Mouse (Mus musculus) midbrain, postnatal 0 days (tissue): Measurements from ENCODE around the gene Atp8b4. TPM values are rescaled to one million over a fixed set of nuclear protein-coding genes. Genes with fewer than 3 reads are reported as not detected.
"Not testable (repeated sequence)": the region's sequence is repeated elsewhere in the genome, so short reads cannot be mapped to it uniquely, and the experiment has no call there.

Experiments
- ATAC-seq: fragments of 200-750 bp; cut with Nextera tagmentation; 2 replicates; pipeline ENCODE4 v1.8.0; 2017; ENCODE audit warnings: moderate number of reproducible peaks, mild to moderate bottlenecking, moderate TSS enrichment, moderate library complexity; ENCODE audit not compliant: low FRiP score
- DNase-seq: peaks from one replicate; pipeline ENCODE4 v3.0.0-alpha.2; 2015; ENCODE audit warnings: low spot score
- H3K27ac ChIP-seq: fragments of 300-500 bp; sonication (generic); 2 replicates; pipeline ENCODE4 v1.5.1; 2014; ENCODE audit warnings: low read depth, mild to moderate bottlenecking, low read length, mixed read lengths
- H3K27me3 ChIP-seq: fragments of 300-500 bp; sonication (generic); 2 replicates; pipeline ENCODE4 v1.6.1; 2014; ENCODE audit warnings: low read length, control low read depth, mixed read lengths; ENCODE audit not compliant: insufficient read depth
- H3K36me3 ChIP-seq: fragments of 300-500 bp; sonication (generic); 2 replicates; pipeline ENCODE4 v1.6.1; 2014; ENCODE audit warnings: low read length, control low read depth, mixed read lengths; ENCODE audit not compliant: insufficient read depth
- H3K4me1 ChIP-seq: fragments of 300-500 bp; sonication (generic); 2 replicates; pipeline ENCODE4 v1.6.1; 2014; ENCODE audit warnings: mild to moderate bottlenecking, control low read depth, antibody characterized with exemption, low read length, mixed read lengths; ENCODE audit not compliant: insufficient read depth
- H3K4me2 ChIP-seq: fragments of 300-500 bp; sonication (generic); 2 replicates; pipeline ENCODE4 v1.6.1; 2014; ENCODE audit warnings: low read depth, mild to moderate bottlenecking, low read length, mixed read lengths; ENCODE audit not compliant: poor library complexity, severe bottlenecking
- H3K4me3 ChIP-seq: fragments of 300-500 bp; sonication (generic); 2 replicates; pipeline ENCODE4 v1.5.1; 2014; ENCODE audit warnings: low read depth, mild to moderate bottlenecking, low read length, moderate library complexity
- H3K9ac ChIP-seq: fragments of 300-500 bp; sonication (generic); replicated peaks from 2 replicates; pipeline ENCODE4 v1.6.1; 2014; ENCODE audit warnings: mild to moderate bottlenecking, low read length, moderate library complexity, mixed read lengths; ENCODE audit not compliant: poor library complexity, severe bottlenecking
- H3K9me3 ChIP-seq: fragments of 300-500 bp; sonication (generic); 2 replicates; pipeline ENCODE4 v1.6.1; 2016; ENCODE audit warnings: low read length, control low read depth
- CTCF ChIP-seq: IDR thresholded peaks from 2 replicates; pipeline ENCODE4 v1.5.1; 2016; ENCODE audit warnings: antibody characterized with exemption, mild to moderate bottlenecking
- WGBS: fragments of 180-500 bp; shearing (Covaris S2); extraction: QIAGEN DNeasy Blood & Tissue Kit; methylation state at CpG from one replicate; pipeline ENCODE4 v1.1.7; 2014; 5-methylcytosine and 5-hydroxymethylcytosine counted together
- polyA plus RNA-seq: library from polyadenylated mRNA; unstranded; fragments of >200 nt; fragmentation: Nextera tagmentation; extraction: Ambion mirVana; gene quantifications from 2 replicates; pipeline ENCODE4 v1.2.1, GENCODE M21; 2015
- total RNA-seq: library from RNA; depleted of rRNA; stranded (reverse); fragments of >200 nt; gene quantifications from 2 replicates; pipeline ENCODE4 v1.2.3, GENCODE M21; 2014

The Atp8b4 gene
- total and polyA plus RNA-seq, 2 experiments from 2014 or later: 0.22 TPM; not detected in 1

- ATAC-seq (no peak), DNase-seq (no peak)
- Histone ChIP-seq H3K4me3 (no peak overlapping the region), H3K9ac (no peak overlapping the region), H3K36me3 (no peaks in the 10 kb centered on the region), H3K4me2 (no peak overlapping the region), H3K4me1 (no peaks in the 10 kb centered on the region), H3K27me3 (no peaks in the 10 kb centered on the region), H3K9me3 (no peaks in the 10 kb centered on the region), H3K27ac (no peak overlapping the region)
- no peak for TF ChIP-seq CTCF
Measured at GRCm38 (mm10) chr2:126537654-126538053, 37.2 kb upstream of the Atp8b4 start.

- no peaks in the 10 kb centered on the region for H3K9me3 ChIP-seq
- no peak overlapping the region for H3K4me3 ChIP-seq
- H3K9ac ChIP-seq: no peak overlapping the region
- no peak overlapping the region for H3K27ac ChIP-seq
- DNase-seq (no peak), ATAC-seq (no peak)
- no peaks in the 10 kb centered on the region for H3K27me3 ChIP-seq
- no peak for TF ChIP-seq CTCF
- no peaks in the 10 kb centered on the region for H3K36me3 ChIP-seq
- H3K4me1 ChIP-seq: no peaks in the 10 kb centered on the region
- no peak overlapping the region for H3K4me2 ChIP-seq
- 83% methylated on average over 3 of the region's 3 CpGs for WGBS
Measured at GRCm38 (mm10) chr2:126530581-126530980, 30.1 kb upstream of the Atp8b4 start.

GRCm38 (mm10) chr2:126527461-126527860, 27.0 kb upstream of the Atp8b4 start:
- no peak for DNase-seq
- ATAC-seq: no peak
- no peaks in the 10 kb centered on the region for H3K4me1 ChIP-seq
- no peak for TF ChIP-seq CTCF
- no peaks in the 10 kb centered on the region for H3K27me3 ChIP-seq
- H3K4me3 ChIP-seq: no peak overlapping the region
- H3K9ac ChIP-seq: no peak overlapping the region
- H3K27ac ChIP-seq: no peak overlapping the region
- no peaks in the 10 kb centered on the region for H3K36me3 ChIP-seq
- H3K4me2 ChIP-seq: no peak overlapping the region
- no peaks in the 10 kb centered on the region for H3K9me3 ChIP-seq
- 88% methylated on average over 8 of the region's 8 CpGs for WGBS

DNA sequence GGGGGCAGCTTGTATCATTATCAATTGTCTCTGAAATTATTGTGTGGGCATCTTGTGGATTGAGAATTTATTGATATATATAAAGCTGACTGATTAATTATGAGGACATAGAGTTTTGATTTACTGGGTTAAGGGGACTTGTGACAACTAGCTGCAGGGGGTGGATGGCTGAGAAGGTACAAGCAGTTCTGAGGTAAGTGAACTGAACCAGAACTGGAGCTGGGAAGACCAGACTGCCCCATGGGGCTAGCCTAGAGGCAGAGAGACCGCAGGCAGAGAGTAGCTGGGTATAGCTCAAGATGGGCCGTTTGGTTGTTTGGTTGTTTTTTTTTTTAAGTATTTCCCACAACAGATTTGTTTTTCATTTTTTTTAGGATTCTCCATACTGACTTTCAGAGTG, 23.8 kb upstream of the Atp8b4 start:
- Histone ChIP-seq H3K27ac (no peak overlapping the region), H3K4me1 (no peaks in the 10 kb centered on the region), H3K4me3 (no peak overlapping the region), H3K36me3 (no peaks in the 10 kb centered on the region), H3K27me3 (no peaks in the 10 kb centered on the region), H3K9ac (no peak overlapping the region), H3K9me3 (no peaks in the 10 kb centered on the region), H3K4me2 (no peak overlapping the region)
- TF ChIP-seq CTCF: no peak
- no peak for DNase-seq
- ATAC-seq: no peak
- WGBS: 81% methylated on average over 2 of the region's 2 CpGs

DNA sequence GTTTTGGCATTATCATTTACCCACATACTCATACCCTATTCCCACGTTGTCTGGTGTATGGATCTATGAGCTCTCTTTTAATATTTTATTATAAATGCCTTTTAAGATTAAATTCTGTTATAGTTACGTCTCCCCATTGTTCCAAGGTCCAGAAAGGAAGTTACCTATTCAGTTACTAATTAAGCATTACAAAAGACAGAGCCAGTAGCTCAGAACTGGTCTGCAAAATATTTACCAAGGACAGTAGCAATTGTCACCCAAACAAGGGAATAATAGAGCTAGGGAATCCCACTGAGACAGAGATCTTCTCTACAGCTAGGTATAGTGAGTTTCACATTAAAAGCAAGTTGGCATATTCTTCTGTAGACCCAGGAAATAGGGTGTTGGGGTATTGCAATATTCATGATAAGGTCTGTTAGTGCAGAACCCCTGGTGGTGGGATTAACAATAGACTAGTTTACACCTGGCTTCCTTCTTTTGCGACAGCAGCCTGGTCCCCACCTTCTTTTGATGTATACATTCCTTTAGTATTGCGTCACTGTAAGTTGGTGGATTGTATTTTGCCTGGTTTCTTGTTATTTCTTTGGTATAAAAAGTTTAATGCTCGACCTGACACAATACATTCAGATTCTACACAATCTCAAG, 22.7 kb upstream of the Atp8b4 start:
- not testable (repeated sequence) for H3K27me3 ChIP-seq, ATAC-seq, DNase-seq, H3K4me2 ChIP-seq, H3K36me3 ChIP-seq, H3K27ac ChIP-seq, H3K9me3 ChIP-seq, H3K4me1 ChIP-seq, H3K4me3 ChIP-seq, H3K9ac ChIP-seq
- 66% methylated on average over 5 of the region's 5 CpGs for WGBS

DNA sequence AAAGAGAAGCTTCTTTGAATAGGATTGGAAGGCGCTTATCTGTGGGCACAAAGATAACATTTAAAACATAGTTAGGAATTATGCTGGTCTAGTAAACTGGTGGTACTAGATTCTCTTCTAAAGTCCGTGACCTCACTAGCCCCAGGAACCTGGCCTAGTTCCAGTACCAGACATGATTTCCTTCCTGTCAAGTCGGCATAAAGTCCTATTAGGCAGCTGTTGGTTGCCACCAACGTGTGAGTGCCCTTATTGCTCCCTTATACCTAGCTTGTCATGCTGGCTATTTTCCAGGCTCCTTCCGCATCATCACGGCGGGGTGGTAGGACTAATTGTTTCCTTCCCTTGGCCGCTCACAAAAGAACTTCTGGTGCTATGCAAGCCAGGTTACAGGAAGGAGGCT, 21.6 kb upstream of the Atp8b4 start:
- DNase-seq (no peak), ATAC-seq (no peak)
- H3K4me1 ChIP-seq: no peaks in the 10 kb centered on the region
- 71% methylated on average over 8 of the region's 8 CpGs for WGBS
- H3K4me2 ChIP-seq: no peak overlapping the region
- H3K9ac ChIP-seq: no peak overlapping the region
- H3K9me3 ChIP-seq: no peaks in the 10 kb centered on the region
- no peak for TF ChIP-seq CTCF
- no peak overlapping the region for H3K27ac ChIP-seq
- H3K27me3 ChIP-seq: no peaks in the 10 kb centered on the region
- no peaks in the 10 kb centered on the region for H3K36me3 ChIP-seq
- no peak overlapping the region for H3K4me3 ChIP-seq
